Mouse (Mus musculus) granulocyte monocyte progenitor cell, adult 5-6 weeks (primary cell): ENCODE measurements around the gene Gpc5. TPM values are rescaled to one million over a fixed set of nuclear protein-coding genes. Genes with fewer than 3 reads are reported as not detected.
A peak's percentile ranks its signal among the peaks of the same experiment; 100 is the strongest.

Experiments used
- ATAC-seq: replicated peaks from 2 replicates; pipeline ENCODE4 v1.8.0; 2016; ENCODE audit warnings: mild to moderate bottlenecking, moderate TSS enrichment, inconsistent platforms; ENCODE audit not compliant: poor library complexity, severe bottlenecking
- total RNA-seq, 2 experiments: library from RNA; stranded (forward) in 1 of 2; stranded (reverse) in 1 of 2; fragments of 200-712, 200-1000 nt in 1 of 2; fragments of >200 nt in 1 of 2; fragmentation: Nextera tagmentation in 1 of 2; gene quantifications; 2 replicates each; pipeline ENCODE4 v1.2.3; 2014 to 2017

Gpc5 gene
- total RNA-seq, 2 experiments from 2014 or later = not detected

DNA sequence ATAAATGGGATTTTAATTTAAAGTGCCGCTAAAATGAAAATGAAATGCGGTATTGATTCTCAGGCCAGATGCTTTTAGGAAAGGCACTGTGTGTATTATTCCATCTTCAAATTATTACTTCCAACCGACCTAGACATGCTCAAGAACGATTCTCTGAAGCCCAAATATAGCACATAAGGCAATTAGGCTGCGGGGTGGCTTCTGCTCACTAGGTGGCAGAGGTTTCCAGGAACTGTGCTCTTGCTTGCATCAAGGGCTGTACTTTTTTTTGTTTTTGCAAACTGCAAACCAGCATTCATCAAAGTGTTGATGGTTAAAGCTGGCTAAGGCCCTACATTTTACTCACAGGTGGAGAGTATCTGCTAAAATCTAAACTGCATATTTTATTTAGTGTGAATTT is 375.9 kb downstream of the Gpc5 start:
- ATAC-seq = no peak

DNA sequence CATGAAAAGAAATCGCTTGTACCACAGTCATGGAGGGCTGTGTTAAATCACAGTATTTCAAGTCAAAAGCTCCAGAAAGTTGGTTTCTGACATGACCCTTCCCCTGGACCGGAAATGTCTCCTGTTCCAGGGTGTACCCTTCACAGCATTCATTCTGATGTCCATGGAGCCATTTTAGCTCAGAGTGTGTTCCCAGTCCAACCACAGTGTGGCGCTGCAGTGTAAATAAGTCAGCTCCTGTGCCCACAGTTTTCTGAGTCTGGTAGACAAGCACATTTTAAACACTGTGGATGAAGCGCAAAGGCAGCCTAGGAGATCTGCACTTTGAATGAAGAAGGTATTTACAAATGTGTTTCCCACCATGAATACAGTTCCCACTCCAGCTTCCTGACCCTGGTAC is 383.2 kb downstream of the Gpc5 start:
- ATAC-seq = peak; percentile 50

DNA sequence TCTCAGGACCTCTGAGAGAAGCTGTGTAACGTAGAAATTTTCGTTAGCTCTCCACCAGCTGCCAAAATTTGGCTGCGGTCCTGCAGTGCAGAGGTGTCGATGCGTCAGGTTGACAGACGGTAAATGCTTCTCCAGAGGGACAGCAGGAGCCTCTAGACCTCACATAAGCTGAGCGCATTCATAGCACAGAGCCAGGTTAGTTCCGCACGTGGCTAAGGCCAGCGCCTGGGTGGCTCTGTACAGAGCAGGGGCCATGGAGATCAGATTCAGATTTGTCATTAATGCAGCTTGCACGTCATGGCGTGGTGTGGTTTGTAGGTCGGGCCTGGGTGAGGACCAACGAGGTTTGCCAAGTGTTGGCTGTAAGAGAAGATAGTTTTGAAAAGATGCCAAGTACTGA is 385.3 kb downstream of the Gpc5 start:
- ATAC-seq = no peak

DNA sequence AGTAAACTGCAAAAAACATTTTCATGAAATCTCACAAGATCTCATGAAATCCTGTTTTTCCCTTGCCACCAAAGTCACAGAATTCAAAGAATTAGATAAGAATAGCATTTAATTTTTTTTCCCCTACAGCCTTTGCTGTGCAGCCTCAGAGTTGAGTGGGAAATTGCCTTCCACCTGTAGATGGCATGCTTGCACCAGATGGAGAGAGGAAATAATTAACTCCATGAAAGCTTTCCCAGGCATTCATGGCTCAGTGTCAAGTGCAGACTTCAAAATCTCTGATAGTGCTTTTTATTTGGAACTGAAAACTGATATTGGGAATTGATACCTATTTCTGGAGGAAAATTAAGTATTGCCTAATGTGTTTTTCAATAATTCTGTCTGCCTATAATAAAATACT is 393.1 kb downstream of the Gpc5 start:
- ATAC-seq = no peak

DNA sequence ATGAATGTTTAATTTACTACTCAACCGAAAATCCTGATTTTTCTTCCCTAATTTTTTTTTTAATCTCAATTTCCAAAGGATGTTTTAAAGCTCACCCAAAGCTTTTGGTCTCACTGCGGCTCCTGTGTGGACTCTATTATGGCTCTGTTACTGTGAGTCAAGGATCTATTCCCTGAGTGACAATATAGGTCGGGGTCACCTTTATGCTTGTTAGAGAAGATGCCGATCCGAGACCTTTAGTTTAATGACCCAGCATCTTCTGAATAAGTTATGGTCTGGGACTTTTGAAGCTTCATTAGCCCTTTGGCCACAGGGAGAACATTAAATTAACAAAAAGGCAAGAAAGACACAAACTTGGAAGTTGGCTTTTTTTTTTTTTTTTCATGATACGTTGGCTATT is 408.8 kb downstream of the Gpc5 start:
- no peak for ATAC-seq

DNA sequence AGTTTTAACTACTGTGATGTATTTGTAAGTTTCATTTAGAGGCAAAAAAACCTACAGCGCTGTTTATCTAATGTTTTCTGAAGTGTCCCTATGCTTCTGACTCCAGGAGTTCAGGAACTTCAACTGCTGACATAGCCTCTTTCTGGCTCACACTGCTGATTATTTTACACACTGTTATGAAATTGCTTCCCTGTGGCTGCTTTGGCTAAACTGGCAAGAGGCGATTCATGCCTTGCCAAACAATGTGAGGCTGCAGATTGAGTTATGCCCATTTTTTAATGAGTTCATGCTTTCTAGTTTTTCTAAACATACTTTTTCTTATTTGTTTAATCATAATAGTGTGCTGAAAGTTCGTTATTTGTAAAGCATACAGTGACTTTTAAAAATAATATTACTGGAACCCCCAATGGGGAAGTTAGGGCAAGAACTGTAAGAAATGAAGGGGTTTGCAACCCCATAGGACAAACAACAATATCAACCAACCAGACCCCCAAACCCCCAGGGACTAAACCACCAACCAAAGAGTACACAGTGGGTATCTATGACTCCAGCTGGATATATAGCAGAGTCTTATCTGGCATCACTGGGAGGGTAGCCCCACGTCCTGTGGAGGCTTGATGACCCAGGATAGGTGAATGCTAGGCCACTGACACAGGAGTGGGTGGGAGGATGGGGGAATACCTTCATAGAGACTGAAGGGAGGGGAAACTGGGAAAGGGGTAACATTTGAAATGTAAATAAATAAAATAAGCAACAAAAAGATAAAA is 454.7 kb downstream of the Gpc5 start:
- ATAC-seq = no peak

DNA sequence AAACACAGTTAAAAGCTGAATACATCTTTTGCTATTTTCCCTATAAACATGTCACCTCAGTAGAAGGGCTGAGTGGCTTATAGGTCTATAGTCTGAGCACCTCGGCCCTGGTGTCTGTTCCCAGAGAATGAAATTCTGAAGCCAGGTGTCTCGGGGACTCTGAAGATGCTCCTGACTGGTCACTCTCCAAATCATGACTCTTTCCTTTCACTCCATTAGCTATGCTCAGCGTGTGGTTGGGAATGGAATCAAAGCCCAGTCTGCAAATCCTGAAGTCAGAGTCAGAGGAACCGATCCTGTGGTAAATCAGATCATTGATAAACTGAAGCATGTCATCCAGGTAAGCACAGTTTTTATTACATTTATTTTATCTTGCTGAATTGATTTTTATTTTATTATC is 460.0 kb downstream of the Gpc5 start:
- ATAC-seq = no peak

DNA sequence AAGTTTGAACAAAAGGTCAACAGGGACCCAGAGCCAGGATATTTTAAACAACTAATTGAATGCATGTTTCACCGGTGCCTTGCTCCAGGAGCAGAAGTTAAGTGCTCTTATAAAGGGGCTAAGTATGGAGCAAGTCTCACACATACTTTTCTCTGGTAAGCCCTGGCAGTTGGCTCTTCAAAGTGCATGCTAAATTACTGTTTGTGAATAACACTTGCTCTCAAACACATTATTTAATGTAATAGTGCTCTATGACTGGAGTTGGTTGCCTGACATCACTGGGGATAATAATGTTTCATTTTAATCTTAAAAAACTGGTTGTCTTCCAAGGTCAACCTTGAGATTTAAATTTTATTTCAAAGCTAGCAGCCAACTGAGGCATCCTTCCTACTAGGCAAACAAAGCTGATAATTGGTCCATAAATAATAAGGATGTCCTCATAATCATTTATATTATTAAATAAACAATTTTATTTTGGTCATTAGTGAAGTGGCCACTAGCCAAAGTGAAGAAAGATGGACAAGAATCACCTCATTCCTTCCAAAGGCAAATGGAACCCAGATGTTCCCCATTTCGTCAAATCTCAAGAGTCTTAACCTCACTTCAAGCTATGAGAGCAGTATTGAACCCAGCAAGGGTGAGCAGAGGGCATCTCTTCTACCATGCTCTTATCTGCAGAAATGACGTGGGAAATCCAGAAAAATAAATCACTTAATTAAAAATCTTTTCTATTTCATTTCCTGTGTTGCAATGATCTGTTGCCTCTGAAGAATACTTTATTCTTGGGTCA is 488.6 kb downstream of the Gpc5 start:
- no peak for ATAC-seq

DNA sequence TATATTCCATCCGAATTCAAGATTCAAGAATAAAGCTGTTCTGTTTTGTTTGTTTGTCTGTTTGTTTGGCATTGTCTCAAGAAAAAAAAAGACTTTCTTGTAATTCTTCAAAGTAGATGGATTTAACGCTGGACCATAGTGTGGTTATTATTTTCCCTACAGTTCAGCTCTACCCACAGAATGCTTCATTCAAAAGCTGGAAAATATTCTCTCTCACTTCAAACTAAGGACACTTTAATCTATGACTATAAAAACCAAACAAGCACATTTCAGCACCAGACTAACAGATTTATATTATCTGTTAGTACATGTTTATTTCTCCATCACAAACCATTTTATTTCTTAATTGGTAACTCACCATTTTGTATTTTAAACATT is 489.2 kb downstream of the Gpc5 start:
- no peak for ATAC-seq

DNA sequence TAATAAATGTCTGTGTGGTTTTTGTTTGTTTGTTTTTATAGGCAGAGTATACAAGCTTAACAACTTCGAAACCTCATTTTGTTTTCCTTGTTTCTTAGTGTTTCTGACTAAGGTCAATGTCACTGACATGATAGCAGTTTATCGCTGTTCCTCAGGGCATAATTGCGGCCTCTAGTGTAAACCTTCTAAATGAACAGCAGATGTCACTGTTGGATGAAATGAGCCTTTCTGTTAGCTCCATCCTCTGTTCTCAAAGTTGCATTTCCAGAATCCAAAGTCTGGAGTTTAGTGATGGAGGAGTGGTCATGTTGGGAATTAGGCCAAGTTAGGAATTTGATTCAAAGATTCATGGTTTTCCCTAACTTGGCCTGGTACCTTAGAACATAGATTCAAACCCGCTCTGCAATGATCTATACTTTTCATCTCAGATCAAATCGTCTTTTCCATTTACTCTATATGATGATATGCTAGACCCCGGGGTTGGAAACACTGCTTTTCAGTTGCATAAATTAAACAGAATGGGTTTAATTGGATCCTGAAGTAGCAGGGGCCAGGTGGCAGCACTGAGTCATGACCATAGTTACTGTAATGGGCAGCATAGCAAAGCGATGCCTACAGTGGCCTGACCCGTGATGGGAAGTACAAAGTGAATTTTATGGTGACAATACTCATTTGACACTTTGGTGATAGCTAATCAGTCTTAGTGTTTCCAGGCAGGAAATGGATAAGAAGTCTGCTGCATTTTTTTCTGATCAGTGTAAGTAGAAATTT is 508.4 kb downstream of the Gpc5 start:
- ATAC-seq = no peak

DNA sequence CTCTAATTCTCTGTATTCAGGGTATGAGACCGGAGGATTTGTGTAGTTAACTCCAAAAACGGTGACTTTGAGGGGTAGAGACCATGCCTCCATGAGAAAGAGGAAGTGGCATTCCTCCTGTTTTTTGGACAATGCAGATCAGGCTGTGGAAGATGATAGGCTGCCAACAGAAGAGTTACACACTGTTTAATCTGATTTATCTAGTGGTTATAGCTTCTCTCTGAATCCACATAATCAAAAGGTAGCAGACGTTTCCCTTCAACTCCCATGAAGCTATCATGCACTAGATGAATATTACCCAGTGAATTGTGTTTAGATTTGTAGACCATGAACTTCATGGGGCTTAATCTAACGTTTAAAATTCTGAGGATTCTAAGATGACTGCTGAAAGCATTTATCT is 522.1 kb downstream of the Gpc5 start:
- no peak for ATAC-seq

DNA sequence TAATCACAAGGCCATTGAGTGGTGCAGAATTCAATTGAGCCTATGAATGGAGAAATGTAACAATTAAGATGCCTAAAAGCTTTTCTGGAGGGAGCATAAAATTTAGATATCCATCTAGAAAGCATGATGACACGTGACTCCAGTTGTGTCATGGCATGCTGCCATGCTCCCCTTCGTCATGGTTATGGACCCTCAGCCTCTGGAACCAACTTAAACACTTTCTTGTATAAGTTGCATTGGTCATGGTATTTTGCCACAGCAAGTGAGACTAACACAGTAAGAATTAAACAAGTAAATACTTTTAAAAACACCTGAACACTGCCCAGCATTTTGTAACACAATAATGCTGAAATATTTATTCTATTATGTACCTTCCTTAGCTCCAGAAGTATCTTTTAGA is 524.3 kb downstream of the Gpc5 start:
- no peak for ATAC-seq

DNA sequence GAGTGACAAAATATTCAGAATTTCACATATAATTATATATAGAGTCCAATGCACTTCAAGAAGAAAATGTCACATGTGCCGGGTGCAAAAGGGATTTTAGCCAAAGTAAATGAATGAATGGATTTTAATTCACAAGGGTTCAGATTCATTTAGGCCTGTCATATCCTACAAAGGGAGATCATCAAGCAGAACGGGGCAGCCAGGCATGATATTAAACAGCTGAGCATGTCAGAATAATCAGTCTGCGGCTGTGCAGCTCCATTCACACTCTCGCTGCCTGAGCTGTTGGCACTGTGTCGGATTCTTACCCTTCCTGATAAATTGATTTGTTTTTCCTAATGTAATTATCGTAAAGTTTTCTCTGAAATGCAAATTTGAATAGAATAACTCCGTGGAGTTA is 524.8 kb downstream of the Gpc5 start:
- no peak for ATAC-seq

DNA sequence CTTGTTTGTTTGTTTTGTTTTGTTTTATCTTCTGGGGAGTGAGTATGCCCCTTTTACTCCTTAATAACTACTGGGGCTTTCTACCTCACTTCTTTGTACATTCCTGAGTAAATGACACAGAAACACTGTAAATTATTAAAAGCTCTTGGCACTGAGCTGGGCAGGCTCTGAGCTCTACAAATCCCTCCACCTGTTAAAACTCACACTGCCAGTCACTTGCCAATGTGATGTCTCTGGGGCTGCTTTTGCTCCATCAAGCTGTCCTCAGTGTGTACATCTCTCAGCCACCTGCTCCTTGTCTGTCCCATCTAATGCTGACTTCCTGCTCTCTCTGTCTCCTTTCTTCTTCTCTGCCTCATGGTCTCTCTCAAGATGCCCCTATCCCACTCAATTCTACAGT is 528.5 kb downstream of the Gpc5 start:
- no peak for ATAC-seq

DNA sequence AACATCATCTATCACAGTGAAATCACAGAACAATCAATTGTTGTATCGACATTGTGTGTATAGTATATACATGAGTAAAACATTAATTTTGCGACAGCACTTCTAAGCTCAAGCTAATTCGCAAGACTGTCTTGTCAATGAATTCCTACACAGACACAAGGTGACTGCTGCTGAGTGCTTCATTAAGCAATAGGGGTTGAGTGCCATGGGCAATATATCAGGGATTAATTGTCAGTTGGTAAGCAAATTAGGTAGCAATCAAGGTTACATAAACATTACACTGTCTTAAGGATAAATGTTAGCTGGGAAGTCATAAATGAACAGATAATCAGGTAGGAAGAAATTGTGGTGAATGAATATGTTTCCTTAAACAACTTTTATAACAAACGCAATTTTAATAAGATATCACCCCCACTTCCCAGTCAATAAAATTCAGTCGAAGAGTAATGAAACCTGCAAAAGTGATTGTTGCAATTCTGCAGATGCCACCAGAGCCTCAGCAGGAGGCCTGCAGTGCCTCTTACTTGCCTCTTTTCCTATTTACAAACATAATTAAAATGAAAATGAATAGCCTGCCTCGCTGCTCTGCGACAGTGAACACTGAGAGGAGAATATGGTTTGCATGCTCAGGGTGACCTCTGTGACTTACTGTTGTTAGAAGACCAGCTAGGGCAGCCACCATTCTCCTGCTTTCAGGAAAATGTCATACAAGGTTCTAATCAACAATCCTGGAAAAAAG is 539.3 kb downstream of the Gpc5 start:
- ATAC-seq = no peak

DNA sequence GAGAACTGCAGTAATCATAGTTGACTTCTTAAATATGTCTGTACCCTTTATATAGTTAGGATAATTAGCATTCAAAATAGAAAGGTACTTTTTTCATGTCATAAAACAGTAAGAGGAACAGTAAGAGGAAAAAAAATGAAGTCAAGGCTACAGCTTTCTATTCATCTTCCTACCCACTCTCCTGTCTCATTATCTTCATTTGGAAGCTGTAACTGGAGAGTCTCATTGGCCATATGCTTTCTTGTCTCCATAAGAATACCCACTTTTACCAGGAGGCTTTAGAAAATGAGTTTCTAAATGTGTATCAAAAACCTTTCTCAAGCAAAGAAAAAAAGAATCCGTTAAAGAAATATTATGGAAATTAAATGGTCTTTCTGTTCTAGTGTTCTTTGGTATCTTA is 541.3 kb downstream of the Gpc5 start:
- ATAC-seq = no peak

DNA sequence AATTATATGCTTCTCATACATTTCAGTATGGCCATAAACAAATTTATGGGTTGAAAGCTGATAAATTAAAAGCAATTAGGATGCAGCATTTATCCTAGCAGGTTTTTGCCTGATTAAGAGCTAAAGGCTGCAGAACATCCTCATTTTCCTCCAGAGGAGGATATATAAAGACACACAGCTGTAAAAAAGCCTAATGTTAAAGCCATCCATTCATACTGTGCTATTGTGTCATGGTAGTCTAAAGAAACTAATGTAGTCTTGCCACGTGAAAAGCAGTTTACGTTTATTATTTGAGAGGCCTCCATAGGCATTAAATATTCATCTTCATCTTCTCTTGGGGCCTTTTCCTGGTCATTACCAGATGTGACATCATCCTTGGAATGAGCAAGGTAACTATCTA is 587.9 kb downstream of the Gpc5 start:
- no peak for ATAC-seq

DNA sequence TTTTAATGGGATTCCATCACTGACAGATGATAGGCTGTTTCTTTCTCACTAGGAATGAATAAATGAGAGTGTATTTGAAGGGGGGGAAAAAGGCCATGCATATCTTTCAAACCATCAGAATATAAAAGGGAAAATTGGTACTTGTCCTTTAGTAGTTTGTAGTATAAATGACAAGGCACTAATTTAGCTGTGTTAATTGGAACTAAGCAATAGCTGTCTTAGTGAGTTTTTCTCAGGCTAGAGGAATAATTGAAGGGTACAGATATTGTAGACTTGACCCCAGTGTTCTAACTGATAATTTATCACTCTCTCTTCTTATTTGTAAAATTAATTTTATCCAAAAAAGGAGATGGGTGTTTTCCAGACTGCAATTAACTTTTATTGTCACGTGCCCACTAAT is 654.0 kb downstream of the Gpc5 start:
- ATAC-seq = no peak

DNA sequence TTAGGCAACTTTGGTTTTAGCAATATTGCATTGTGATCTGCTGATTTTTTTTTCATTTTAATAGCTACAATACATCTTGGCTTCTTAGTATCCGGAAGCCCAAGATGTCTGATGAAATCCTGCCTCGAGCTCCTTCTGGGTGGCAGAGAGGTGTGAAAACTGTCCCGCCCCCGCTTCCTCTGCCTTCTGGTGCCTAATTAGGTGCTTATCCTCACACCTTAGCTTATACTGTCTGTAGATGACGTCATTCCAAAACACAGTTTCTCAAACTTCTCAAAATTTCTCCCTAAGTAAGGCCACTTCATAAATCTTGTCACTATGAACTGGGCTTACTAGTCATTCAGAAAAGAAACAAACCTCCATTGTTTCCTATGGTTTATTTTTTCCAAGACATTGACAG is 668.2 kb downstream of the Gpc5 start:
- ATAC-seq = no peak

DNA sequence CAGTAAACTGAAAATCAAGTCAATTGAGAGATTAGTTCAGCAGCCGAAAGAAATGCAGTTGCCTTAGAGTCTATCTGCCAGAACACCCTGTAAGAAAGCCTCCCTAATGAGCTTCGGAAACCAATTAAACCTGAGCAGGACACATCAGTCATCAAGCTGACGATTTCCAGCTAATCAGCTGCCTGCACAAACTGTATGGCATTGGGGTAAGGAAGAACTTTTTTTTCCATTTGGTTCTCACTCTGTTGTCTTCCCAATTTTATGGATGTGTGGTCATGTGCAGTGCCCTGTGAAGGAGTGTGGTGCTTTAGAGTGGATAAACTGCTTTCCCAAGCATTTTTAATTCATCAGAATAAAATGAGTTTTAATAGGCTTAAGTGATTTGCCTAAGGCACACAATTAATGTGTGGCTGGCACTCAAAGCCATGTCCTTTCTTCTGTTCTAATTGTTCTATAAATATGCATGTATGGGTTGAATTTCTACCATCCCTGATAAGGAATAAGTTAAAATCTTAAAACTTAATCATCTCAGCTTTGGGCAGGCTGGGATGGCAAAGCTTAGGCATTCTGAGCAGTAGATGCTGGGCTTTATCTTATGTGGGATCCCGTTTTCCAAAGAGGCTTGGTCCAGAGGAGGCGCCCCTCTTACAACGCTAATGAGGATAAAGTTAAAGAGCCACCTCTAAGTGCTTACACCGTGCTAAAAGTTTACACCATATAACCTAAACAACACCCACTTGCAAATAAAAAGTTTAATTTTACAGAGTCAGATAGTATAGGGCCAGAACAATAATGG is 687.6 kb downstream of the Gpc5 start:
- no peak for ATAC-seq
